Mouse (Mus musculus) testis, adult 2 months (tissue): ENCODE results near the gene Zfp512b. TPM values are rescaled to one million over a fixed set of nuclear protein-coding genes. Genes with fewer than 3 reads are reported as not detected.

Experiments used
- H3K27ac ChIP-seq: fragments of 200-500 bp; 2 replicates; pipeline ENCODE4 v1.5.1; 2012; ENCODE audit warnings: low read depth, low read length; ENCODE audit not compliant: control insufficient read depth, insufficient read depth
- H3K27me3 ChIP-seq: fragments of 200-500 bp; 2 replicates; pipeline ENCODE4 v1.6.1; 2012; ENCODE audit warnings: mild to moderate bottlenecking, low read length, moderate library complexity; ENCODE audit not compliant: control insufficient read depth, insufficient read depth
- H3K36me3 ChIP-seq: fragments of 200-500 bp; 2 replicates; pipeline ENCODE4 v1.6.1; 2012; ENCODE audit warnings: mild to moderate bottlenecking, low read length; ENCODE audit not compliant: control insufficient read depth, insufficient read depth
- H3K4me1 ChIP-seq: fragments of 200-500 bp; 2 replicates; pipeline ENCODE4 v1.6.1; 2012; ENCODE audit warnings: low read length; ENCODE audit not compliant: control insufficient read depth, insufficient read depth
- H3K4me3 ChIP-seq: fragments of 200-500 bp; 2 replicates; pipeline ENCODE4 v1.5.1; 2012; ENCODE audit warnings: low read depth, mild to moderate bottlenecking, low read length, moderate library complexity, mixed read lengths; ENCODE audit not compliant: control insufficient read depth
- CTCF ChIP-seq: fragments of 200-500 bp; IDR thresholded peaks from 2 replicates; pipeline ENCODE4 v1.5.1; 2012; ENCODE audit warnings: low read depth, mild to moderate bottlenecking, inconsistent platforms, low read length, moderate library complexity; ENCODE audit not compliant: control insufficient read depth, insufficient read depth, insufficient replicate concordance
- POLR2A ChIP-seq: fragments of 200-500 bp; IDR thresholded peaks from 2 replicates; pipeline ENCODE4 v1.6.1; 2012; ENCODE audit warnings: low read depth, mild to moderate bottlenecking, inconsistent platforms, low read length, moderate library complexity; ENCODE audit not compliant: control insufficient read depth
- polyA plus RNA-seq: library from polyadenylated mRNA; depleted of rRNA; stranded (reverse); fragments of >200 nt; gene quantifications from 2 replicates; pipeline ENCODE4 v1.2.3, GENCODE M21; 2012

The Zfp512b gene
- polyA plus RNA-seq, 1 experiment = 83.2 TPM

DNA sequence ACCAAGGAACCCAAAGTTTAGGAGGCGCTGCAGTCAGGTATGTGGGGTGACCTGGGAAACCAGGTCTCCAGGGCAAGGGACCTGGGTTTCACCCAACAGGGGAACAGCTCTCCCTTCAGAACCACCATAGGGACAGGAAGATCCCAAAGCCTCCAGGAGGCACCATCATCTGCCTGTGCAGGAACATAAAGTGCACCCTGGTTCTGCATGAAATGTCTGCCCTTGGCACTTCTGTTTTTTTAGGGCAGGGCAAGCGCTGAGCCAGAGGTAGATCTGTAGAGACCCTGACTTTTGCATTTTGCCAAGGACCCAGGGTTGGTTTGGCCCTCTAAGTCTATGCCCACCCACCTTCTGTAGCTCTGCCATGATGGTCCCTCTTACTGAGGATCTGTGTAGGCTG lies 10.2 kb downstream of the Zfp512b start:
- Histone ChIP-seq H3K4me3 (no peak overlapping the region), H3K36me3 (peaks cover 1% of the 10 kb centered on the region), H3K4me1 (peaks cover 13% of the 10 kb centered on the region), H3K27ac (no peak overlapping the region), H3K27me3 (no peaks in the 10 kb centered on the region)
- TF ChIP-seq CTCF (no peak), POLR2A (no peak)

DNA sequence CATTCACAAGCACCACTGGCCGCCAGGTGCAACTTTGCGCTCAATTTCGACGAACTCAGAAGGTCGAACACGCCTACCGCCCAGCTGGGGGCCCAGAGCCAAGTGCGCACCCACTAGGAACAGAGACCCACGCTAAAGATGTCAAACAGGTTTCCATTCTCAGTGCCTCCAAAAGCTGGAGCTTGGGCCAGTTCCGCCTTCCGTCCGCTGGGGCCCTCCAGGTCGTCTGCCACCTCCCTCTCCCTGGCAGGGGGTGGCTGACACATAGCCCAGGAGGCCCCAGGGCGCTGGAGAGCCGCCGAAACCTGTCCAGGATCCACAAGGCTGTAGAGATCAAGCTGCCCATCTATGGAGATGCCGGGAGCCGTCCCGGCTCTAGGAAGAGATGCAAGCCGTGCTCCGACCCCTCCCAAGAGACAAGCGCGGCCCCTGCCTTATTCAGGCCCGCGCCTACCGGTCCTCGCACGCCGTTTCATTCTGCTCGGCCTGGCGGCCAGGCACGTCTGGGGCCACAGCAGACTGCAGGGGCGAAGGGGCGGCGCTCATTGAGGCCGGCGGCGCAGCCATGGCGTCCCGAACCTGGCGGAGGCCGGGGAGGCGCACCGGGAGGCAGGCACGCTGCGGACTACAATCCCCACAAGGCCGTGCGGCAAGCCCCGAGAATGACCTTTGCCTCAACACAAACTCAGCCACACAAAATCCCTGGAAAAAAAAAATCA lies 11.0 kb downstream of the Zfp512b start:
- Histone ChIP-seq H3K4me1 (peaks cover 13% of the 10 kb centered on the region), H3K36me3 (peaks cover 1% of the 10 kb centered on the region), H3K27me3 (no peaks in the 10 kb centered on the region), H3K27ac (peak overlapping the region; percentile 24), H3K4me3 (peak overlapping the region; percentile 78)
- no peak for TF ChIP-seq CTCF
- TF ChIP-seq POLR2A = no peak

DNA sequence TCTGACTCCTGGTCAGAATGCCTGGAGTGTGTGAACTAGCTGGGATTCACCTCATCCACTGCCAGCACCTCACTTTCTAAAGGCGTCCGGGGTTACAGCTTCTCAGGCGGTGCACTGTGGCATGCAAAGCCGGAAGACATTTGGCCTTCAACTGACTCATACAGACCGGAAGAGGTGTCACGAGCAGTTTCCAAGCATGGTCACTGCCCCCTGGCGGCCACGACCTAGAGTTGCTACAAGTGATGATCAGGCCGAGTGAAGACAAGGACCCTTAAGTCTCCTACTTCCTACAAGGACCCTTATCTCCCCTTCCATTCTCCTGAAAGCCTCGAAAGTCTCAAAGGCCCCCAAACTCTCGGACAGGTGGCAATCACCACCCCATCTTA lies 11.6 kb downstream of the Zfp512b start:
- Histone ChIP-seq H3K27me3 (no peaks in the 10 kb centered on the region), H3K4me1 (peaks cover 13% of the 10 kb centered on the region), H3K36me3 (peaks cover 1% of the 10 kb centered on the region), H3K4me3 (peak overlapping the region; percentile 78), H3K27ac (peak overlapping the region; percentile 41)
- TF ChIP-seq POLR2A = no peak
- TF ChIP-seq CTCF = peak; percentile 94

DNA sequence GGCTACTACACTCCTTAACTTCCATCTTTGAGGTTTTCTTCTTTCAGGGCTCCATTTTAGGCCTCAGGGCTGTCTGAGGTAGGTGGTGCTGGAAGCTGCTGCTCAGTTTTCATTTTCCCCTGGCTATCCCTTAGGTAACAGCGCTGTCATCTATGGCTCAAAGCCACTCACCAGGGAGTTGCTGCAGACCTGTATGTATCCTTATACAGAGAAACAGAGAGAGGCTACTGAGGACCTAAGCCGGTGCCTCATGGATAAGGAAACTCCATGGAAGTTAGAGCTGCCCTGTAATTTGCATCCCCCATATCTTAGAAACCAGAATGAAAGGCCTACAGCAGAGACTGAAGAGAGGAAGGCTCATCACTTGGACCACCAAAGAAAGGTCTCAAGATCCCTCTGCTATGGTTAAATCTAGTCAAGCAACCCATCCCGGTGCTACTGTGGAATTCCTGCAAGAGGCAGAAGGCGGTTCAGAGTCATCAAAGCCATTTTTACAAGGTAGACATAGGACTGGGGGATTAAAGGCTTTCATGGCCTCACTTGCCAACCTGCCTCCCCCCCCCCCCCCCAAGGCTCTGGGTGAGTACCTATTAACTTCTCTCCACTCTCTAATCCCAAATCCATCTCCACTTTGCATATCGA lies 12.4 kb downstream of the Zfp512b start:
- H3K4me1 ChIP-seq = peaks cover 13% of the 10 kb centered on the region
- H3K4me3 ChIP-seq = peak overlapping the region; percentile 78
- no peak for TF ChIP-seq POLR2A
- TF ChIP-seq CTCF = no peak
- H3K27ac ChIP-seq = no peak overlapping the region; the same call in 1 of the 2 replicates
- no peaks in the 10 kb centered on the region for H3K27me3 ChIP-seq
- H3K36me3 ChIP-seq = no peaks in the 10 kb centered on the region; the same call in 1 of the 2 replicates

GRCm38 (mm10) chr2:181579681-181580080 lies 12.9 kb downstream of the Zfp512b start:
- H3K4me3 ChIP-seq = no peak overlapping the region
- no peaks in the 10 kb centered on the region; the same call in 1 of the 2 replicates for H3K36me3 ChIP-seq
- peaks cover 13% of the 10 kb centered on the region for H3K4me1 ChIP-seq
- no peak overlapping the region for H3K27ac ChIP-seq
- no peaks in the 10 kb centered on the region for H3K27me3 ChIP-seq
- TF ChIP-seq POLR2A (no peak), CTCF (no peak)

GRCm38 (mm10) chr2:181578790-181579618 lies 13.6 kb downstream of the Zfp512b start:
- H3K27me3 ChIP-seq = no peaks in the 10 kb centered on the region
- H3K27ac ChIP-seq = no peak overlapping the region
- TF ChIP-seq POLR2A (no peak), CTCF (no peak)
- H3K4me1 ChIP-seq = peaks cover 13% of the 10 kb centered on the region
- no peak overlapping the region for H3K4me3 ChIP-seq
- no peaks in the 10 kb centered on the region for H3K36me3 ChIP-seq

DNA sequence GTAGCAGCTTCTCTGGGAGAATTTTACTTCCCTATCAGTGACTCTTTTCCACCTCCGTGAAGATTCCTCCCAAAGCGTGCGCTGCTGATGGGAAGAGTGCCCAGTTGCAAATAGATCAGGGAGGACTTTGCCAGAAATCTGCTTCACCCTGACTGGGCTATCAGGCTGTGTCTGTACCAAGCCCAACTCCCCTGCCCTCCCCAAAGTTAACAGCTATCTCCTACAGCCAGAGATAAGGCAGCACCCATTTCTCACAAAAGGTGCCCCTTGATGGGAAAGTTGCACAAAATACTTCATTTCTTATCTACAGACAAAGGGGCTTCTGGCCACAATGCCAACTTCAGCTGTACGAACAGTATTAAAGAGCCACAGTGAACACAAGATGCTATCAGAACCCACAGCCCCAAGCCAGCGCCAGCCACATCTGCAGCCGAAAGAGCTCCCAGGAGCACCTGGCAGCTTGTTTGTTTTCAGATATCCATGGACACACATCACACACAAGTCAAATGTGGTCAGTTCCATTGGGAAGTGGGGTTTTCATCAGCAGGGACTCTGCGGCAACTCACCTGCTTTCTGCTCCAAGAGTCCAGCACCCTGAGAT lies 14.5 kb downstream of the Zfp512b start:
- no peak overlapping the region for H3K27ac ChIP-seq
- no peaks in the 10 kb centered on the region for H3K27me3 ChIP-seq
- no peak overlapping the region for H3K4me3 ChIP-seq
- H3K36me3 ChIP-seq = no peaks in the 10 kb centered on the region
- TF ChIP-seq CTCF = no peak
- TF ChIP-seq POLR2A = no peak
- H3K4me1 ChIP-seq = peaks cover 13% of the 10 kb centered on the region
